Mouse (Mus musculus) heart, postnatal 10 days (tissue): ENCODE measurements at regions not wholly inside any gene's neighbourhood (a gene's known extent, or its start where the extent isn't known, plus 50 kb on each side); places are given as distances from the start of the nearest gene placed in this dataset.

Experiments used
- DNase-seq, 2 experiments: peaks; one replicate each; pipeline ENCODE4 v3.0.0; 2021
- intact Hi-C: fragments of 180-260 bp; cut with DNase I; formaldehyde crosslinking; loops from one replicate; pipeline ENCODE4 v1.15.1; 2025

DNA sequence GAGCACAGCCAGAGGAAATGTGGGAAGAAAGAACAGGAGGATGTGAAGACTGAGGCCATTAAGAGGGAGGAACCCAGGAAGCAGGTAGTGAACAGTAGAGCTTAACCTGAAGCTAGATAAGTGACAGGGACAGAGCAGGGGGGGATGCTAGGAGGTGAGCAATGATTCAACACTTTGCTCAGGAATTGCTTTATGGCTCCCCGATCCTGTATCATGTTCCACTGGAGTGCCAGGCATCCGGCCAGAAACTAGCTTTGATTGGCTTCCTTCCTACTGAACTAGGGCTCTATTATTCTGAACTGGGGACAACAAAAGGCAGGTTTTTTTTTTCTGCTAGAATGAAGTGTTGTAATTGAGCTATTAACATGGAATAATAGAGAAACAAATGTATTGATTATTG is 493.1 kb upstream of the Fat3 start:
- intact Hi-C loops, result no loop called here
- DNase-seq, result peak; percentile 71 to 75

DNA sequence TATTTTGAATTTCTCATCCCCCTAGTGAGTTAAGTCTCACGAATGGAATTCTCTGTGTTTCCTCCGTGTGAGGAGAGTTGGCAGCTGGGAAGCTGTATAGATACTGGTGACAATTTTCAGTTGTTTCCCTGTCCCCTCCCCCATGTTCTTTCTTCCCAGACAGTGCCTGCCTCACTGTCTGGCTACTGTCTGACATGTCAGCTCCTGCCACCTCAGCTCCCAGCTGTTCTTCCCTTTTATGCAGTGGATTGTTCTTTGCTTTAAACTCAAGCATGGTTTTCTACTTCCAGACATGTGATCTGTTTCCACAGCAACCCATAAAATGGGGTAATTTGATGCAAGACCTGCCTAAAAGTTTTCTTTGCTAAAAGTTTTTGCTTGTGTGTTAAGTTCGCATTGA is 487.0 kb upstream of the Fat3 start:
- intact Hi-C loops, result no loop called here
- peak; percentile 37 to 38 for DNase-seq

DNA sequence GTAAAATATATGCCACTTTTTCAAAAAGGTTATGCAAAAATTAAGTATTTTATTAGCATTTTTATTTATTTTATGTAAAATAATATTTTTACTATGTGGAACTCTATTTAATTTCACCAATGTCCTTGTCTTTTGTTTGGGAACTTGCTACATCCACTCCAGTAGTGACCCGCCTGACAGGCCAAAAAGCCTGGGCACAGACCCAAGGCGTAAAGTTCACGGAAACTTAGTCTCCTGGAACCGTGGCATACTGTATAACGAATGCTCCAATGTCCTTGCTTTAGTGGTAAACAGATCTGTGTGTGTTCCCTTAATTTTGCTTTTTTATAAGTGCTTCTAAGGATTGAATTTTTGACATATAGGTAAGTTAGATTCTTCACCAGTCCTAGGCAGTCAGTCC is 476.2 kb upstream of the Fat3 start:
- intact Hi-C loops, result no loop called here
- DNase-seq, result no peak

GRCm38 (mm10) chr9:16970373-16970772 is 469.3 kb upstream of the Fat3 start:
- intact Hi-C loops, result no loop called here
- no peak for DNase-seq

GRCm38 (mm10) chr9:16933602-16934001 is 432.5 kb upstream of the Fat3 start:
- intact Hi-C loops, result no loop called here
- DNase-seq, result no peak

- intact Hi-C loops, result no loop called here
- no peak for DNase-seq
These were observed 430.5 kb upstream of the Fat3 start for GRCm38 (mm10) chr9:16931586-16931985.

DNA sequence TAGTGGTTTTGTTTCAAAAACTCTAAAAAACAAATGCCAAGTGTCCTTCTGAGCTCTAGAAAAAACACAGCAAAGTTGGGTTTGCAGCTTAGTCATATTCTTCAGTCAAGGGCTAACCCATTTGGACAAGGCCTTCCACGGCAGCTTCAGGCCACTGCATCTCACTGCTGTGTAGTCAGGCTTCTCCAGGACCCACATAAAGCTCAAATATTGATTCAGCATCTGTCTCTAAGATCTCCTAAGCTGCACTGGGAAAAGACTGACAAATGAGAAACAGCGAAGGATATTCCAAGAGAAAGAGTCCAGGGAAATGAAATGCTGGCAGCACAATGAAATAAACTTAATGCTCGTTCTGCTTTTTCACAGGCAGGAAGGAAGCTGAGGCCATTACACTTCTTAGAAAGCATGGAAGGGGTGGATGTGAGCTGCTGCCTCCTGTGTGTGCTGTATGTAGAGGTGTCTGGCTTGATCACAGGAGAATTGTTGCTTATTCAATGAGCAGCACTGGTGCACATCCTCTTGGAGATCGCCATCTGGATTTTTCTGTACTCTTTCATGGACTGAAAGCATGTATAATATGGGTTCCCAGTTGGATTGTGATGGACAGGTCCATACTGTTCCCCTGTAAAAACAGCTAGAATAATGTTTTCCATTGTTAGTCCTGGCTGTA is 425.4 kb upstream of the Fat3 start:
- no peak for DNase-seq
- intact Hi-C loops, result no loop called here

DNA sequence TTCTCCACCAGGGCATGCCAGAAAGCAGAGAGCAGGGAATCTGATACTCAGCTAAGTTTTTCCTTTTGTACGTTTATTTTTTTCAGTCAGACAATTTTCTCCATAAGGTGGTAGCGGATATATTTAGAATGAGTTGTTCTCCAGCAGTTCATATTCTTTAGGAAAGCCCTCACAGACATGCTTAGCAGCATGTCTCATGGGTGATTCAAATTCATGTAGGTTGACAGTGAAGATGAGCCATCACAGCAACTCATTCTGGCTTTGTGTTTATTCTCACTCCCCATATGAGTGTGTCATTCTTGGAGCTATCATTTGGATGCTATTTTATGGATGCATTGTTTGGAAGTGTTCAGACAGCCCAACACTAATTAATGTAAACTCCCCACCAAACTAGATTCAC is 424.2 kb upstream of the Fat3 start:
- no peak for DNase-seq
- intact Hi-C loops, result no loop called here

GRCm38 (mm10) chr9:16906155-16906554 is 405.1 kb upstream of the Fat3 start:
- intact Hi-C loops, result no loop called here
- DNase-seq, result no peak

DNA sequence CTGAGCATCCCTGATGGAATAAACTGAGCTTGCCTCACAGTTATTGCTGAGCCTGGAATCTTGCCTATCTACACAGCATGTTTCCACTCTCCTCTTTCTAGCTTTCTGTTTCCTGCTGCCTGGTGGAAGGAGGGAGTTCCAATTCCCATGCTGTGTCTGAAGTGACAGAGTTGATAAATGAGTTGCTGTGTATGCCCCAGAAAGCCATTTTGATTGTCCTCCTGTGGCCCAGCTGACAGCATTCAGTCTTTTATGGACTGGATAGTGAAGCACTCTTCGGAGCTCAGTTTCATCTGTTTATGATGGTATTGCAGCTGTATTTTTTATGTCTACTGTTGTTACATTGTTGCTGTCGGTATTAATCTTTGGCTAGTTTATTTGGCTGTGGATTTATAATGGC is 398.0 kb upstream of the Fat3 start:
- DNase-seq, result no peak
- intact Hi-C loops, result no loop called here

DNA sequence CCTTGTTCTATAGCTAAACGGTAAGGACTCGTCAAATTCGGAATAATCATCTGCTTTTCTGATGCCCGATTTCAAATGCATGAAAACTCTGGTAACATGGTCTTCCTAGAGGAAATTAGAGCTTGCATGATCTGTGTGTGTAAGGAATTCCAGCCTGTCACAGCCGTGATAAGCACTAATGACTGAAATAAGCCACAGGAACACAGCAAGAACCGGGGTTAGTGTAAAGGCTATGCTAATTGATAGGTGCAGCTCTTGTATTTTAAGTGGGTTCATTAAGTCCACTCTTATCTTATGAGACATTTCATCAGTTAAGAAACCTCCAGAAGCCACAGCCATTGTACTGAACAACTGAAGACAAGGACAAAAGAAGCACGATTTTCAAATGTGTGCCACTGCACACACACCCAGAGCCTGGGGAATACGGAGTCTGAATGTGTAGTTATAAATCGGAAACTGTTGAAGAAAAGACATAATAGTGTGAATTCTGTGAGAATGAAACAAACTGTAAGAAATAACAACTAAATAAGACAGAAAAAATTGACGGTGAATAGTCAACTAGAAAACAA is 351.5 kb upstream of the Fat3 start:
- intact Hi-C loops, result no loop called here
- DNase-seq, result no peak

GRCm38 (mm10) chr9:16808494-16808893 is 307.4 kb upstream of the Fat3 start:
- intact Hi-C loops, result no loop called here
- DNase-seq, result no peak

GRCm38 (mm10) chr9:16772867-16773266 is 271.8 kb upstream of the Fat3 start:
- intact Hi-C loops, result no loop called here
- DNase-seq, result no peak

GRCm38 (mm10) chr9:16727653-16728052 is 226.6 kb upstream of the Fat3 start:
- DNase-seq, result peak in 1 of 2 experiments; percentile 1
- intact Hi-C loops, result no loop called here

GRCm38 (mm10) chr9:16702431-16702830 is 201.3 kb upstream of the Fat3 start:
- no peak for DNase-seq
- intact Hi-C loops, result no loop called here

DNA sequence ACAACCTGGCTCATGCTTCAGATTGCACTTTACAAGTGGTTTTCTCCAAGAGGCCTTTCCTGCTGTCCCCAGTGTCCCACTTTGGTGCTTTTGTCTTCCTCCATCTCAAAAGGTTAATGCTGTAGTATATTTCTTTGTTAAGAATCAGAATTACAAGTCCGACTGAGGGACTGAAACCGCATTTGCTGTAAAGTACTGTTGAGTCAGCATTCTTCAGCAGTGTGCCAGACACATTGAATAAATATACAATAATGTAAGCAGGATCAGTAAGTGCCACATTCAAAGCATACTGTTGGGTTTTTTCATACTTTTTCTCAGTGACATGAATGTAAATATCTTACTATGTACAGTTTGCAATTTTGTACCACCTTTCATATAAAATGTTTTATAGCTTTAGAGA is 160.4 kb upstream of the Fat3 start:
- DNase-seq, result no peak
- intact Hi-C loops, result no loop called here

- intact Hi-C loops, result no loop called here
- no peak for DNase-seq
These were observed 159.9 kb upstream of the Fat3 start for GRCm38 (mm10) chr9:16660940-16661339.
